Mouse (Mus musculus): Measurements from ENCODE around the gene Rbp4.

Rbp4 gene

DNA sequence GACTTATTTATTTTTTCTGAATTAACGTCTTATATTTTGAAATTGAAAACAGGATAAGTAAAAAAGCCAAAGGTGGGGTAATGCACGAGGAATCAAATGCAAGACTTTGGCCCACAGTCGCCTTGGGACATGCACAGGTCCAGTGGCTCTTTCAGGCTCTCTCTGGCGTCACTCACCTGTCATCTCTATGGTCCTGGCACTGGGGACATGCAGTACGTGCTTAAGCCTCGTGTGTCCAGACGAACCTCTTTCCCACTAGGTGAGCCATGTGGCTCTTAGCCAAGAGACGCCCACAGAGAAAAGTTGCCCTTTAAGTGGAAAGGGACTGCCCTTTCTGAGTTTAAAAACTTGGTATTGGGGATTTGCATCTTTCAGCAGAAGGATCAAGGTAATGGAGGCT lies 35.7 kb downstream of the Rbp4 start:
- DNase-seq (ENCODE audit: low spot score) = no peak

DNA sequence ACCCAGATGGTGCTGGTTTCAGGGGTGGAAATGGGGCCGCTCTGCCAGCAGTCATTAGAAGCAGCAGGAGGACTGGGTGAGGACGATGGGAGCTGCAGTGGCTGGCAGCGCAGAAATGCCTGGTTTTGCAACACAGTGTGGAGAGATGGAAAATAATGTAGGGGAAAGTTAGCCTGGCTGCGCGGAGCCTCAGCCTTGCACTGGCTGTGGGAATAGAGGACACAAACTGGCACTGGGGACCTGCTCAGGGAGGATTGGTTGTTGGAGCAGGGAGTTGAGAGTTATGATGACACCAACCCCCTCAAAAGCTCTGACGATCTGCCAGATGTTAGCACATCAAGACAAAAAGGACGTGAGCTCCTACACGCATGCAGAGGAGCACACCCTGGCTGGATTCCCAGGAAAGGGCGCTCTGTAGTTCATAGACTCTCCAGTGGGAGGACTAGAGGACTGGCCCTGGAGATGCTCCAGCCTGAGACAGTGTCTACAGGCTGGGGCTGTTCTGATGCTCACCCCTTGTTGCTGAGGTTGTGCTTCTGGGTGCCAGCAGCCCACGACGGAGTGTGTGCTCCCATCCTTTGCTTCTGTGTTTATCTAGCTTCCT lies 38.0 kb downstream of the Rbp4 start:
- peak; percentile 33 for DNase-seq (ENCODE audit: low spot score)

- DNase-seq (ENCODE audit: low spot score) = no peak
Observed at GRCm38 (mm10) chr19:38085841-38086240, 39.2 kb downstream of the Rbp4 start.

DNA sequence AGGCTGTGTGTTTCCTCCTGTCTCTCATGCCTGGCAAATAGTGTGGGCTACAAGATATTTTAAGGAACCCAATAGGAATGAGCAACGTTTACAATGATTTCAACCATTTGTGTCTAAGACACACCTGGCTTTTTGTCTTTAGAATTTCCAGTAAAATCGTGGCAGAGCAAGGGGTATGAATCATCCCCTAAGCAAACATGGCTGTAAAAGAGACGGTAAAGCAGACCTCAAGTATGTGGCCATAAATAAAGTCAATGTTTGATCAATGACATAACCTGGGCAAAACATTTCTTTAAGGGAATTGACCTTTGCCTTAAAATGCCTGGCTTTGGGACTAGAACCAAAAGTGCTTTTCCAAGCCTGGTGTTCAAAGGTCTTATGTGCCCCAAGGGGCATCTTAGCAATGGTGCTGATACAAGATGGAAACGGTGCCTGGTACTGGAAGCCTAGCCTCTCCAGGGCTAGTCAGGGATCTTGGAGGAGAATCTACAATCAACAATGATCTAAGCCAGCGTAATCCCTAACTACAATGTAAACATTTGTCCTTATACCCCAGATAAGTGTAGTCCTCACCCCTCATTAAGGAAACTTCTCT lies 42.1 kb downstream of the Rbp4 start:
- no peak for DNase-seq (ENCODE audit: low spot score)

- no peak for DNase-seq (ENCODE audit: low spot score)
Observed at GRCm38 (mm10) chr19:38081361-38081760, 43.7 kb downstream of the Rbp4 start.

DNA sequence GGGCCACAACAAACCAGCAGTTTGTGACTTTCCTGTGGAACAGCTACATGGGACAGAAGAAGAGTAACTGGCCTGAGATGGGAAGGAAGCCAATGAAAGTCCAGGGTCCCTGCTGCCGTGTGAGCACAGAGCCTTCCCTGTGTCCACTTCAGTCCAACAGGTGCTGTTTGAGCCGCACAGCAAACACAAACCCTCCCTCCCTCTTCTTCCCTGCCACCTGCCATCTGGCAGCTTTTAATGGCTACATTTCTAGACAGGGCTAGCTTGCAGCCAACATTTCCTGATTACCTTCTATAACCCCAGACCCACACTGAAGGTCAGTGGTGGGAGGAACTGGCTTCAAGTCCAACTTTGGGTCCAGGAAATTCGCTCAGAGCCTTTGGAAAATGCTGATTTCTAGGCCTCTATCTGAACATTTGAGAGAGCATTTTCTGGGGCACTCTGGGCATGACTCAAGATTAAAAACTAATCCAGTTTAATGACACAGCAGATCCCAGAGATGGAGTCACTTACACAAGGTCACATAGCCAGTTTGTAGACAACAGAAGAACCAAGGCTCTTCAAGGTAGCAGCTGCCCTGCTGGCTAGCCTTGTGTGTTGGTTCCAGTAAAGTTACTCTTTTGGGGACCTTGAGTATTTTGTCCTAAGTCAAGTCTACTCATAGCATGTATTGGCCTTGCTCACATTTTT lies 47.1 kb downstream of the Rbp4 start:
- DNase-seq (ENCODE audit: low spot score) = no peak

GRCm38 (mm10) chr19:38076251-38076650 lies 48.8 kb downstream of the Rbp4 start:
- no peak for DNase-seq (ENCODE audit: low spot score)

- no peak for DNase-seq (ENCODE audit: low spot score)
Observed at GRCm38 (mm10) chr19:38075051-38075450, 50.0 kb downstream of the Rbp4 start.

DNA sequence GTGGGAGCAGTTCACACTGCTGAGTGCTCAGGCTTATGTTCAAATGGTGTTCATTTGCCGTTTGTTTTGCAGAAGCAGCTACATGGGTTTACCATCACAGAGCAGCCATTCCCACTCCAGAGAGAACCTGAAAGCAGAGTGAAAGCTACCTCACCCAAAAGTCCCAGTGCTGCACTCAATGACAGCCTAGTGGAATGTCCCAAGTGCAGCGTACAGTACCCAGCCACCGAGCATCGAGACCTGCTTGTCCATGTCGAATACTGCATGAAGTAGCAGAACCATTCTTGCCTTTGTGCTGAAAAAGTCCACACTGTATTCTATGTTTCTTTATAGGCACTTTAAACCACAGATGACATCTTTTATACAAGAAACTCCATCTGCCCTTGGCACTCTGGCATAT lies 51.9 kb downstream of the Rbp4 start:
- DNase-seq (ENCODE audit: low spot score) = no peak
